Comparison of ENCODE assay signal across 36 mouse cellular contexts in the genomic region with DNA sequence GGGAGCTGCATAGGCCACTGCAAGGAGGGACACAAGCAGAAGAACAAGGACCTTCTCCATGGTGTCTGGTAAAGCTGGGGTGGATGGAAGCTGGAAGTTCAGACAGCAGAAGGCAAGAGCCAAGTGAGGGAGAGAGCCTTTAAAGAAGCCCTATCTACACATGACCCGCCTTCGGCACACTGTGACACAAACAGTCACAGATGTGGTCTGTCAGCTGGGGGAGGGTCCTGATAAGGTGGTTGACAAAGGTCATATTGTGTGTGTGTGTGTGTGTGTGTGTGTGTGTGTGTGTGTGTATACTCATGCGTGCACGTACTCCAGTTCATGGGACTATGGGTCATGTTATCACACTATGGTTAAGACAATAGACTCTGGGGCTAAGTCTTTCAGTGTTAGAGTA. TPM values are rescaled to one million over a fixed set of nuclear protein-coding genes. Genes with fewer than 3 reads are reported as not detected.
A peak's percentile ranks its signal among the peaks of the same experiment; 100 is the strongest.
DNase-seq lines count a peak whose midpoint lies in the region; ATAC-seq and TF ChIP-seq lines count a peak whose summit lies in the region.
"Had no signal": no experiment of that assay in that cellular context is flagged by ENCODE, and none has a peak within 500 bp of the region (broad histone marks: within the 10 kb centered on the region; RNA-seq: fewer than 3 reads in every experiment).

A gene (minus strand): TSS at position 169 of the 400 bp plus-strand sequence.

- H3K27me3 ChIP-seq in liver, embryonic 16.5 days (ENCODE audit: control insufficient read depth, insufficient read depth, low read depth, low read length): no peaks in the 10 kb centered on the region
- H3K27me3 ChIP-seq in liver, embryonic 12.5 days (replicated peaks): peaks cover 9% of the 10 kb centered on the region; the same call in 1 of the 2 replicates
- no peaks in the 10 kb centered on the region for H3K27me3 ChIP-seq in E14TG2a.4 (ENCODE audit: insufficient read depth, low read length)
- H3K27me3 ChIP-seq in intestine, embryonic 16.5 days (replicated peaks; ENCODE audit: control insufficient read depth, insufficient read depth, low read length): no peaks in the 10 kb centered on the region
- no peaks in the 10 kb centered on the region for H3K27me3 ChIP-seq in stomach, embryonic 14.5 days (ENCODE audit: control insufficient read depth, insufficient read depth, low read length)
- H3K27me3 ChIP-seq: embryonic facial prominence, embryonic 12.5 days; hindbrain, embryonic 12.5 days; kidney, embryonic 15.5 days; limb, embryonic 13.5 days; midbrain, embryonic 15.5 days; neural tube, embryonic 15.5 days; Patski had no signal

- no peak within 1 kb of the TSS for H3K4me3 ChIP-seq in liver, embryonic 16.5 days (ENCODE audit: low read depth, low read length)
- no peak within 1 kb of the TSS for H3K4me3 ChIP-seq in liver, embryonic 12.5 days
- H3K4me3 ChIP-seq in E14TG2a.4 (replicated peaks; ENCODE audit: low read length): 0 out of 2 replicates have a peak within 1 kb of the TSS, but pooled peaks have one; percentile 43
- no peak within 1 kb of the TSS for H3K4me3 ChIP-seq in intestine, embryonic 16.5 days (ENCODE audit: low read length)
- no peak within 1 kb of the TSS for H3K4me3 ChIP-seq in stomach, embryonic 14.5 days (ENCODE audit: low read depth, low read length)
- H3K4me3 ChIP-seq: embryonic facial prominence, embryonic 12.5 days; hindbrain, embryonic 12.5 days; kidney, embryonic 15.5 days; limb, embryonic 13.5 days; midbrain, embryonic 10.5 days; midbrain, embryonic 15.5 days; neural tube, embryonic 15.5 days had no signal

- no peak for TF ChIP-seq CTCF in E14TG2a.4 (conservative IDR thresholded peaks at IDR 0.05; ENCODE audit: low read length)

- H3K36me3 ChIP-seq in liver, embryonic 16.5 days (ENCODE audit: control insufficient read depth, insufficient read depth): no peaks in the 10 kb centered on the region
- no peaks in the 10 kb centered on the region for H3K36me3 ChIP-seq in liver, embryonic 12.5 days
- H3K36me3 ChIP-seq in E14TG2a.4 (ENCODE audit: insufficient read depth, low read length): no peaks in the 10 kb centered on the region
- H3K36me3 ChIP-seq in intestine, embryonic 16.5 days (ENCODE audit: control insufficient read depth, insufficient read depth, low read length): no peaks in the 10 kb centered on the region
- H3K36me3 ChIP-seq in stomach, embryonic 14.5 days (ENCODE audit: control insufficient read depth, insufficient read depth, low read length): no peaks in the 10 kb centered on the region
- H3K36me3 ChIP-seq: embryonic facial prominence, embryonic 12.5 days; hindbrain, embryonic 12.5 days; kidney, embryonic 15.5 days; limb, embryonic 13.5 days; midbrain, embryonic 10.5 days; midbrain, embryonic 15.5 days; neural tube, embryonic 15.5 days had no signal

- no peak within 1 kb of the TSS for H3K27ac ChIP-seq in liver, embryonic 16.5 days (ENCODE audit: low read length)
- H3K27ac ChIP-seq in liver, embryonic 12.5 days: no peak within 1 kb of the TSS
- peak within 1 kb of the TSS; percentile 31 for H3K27ac ChIP-seq in intestine, embryonic 16.5 days (ENCODE audit: low read length)
- peak within 1 kb of the TSS; percentile 39; the same call in 1 of the 2 replicates for H3K27ac ChIP-seq in stomach, embryonic 14.5 days (ENCODE audit: low read length)
- H3K27ac ChIP-seq: embryonic facial prominence, embryonic 12.5 days; hindbrain, embryonic 12.5 days; hindbrain, postnatal 0 days; kidney, embryonic 15.5 days; limb, embryonic 13.5 days; midbrain, embryonic 10.5 days; midbrain, embryonic 15.5 days; neural tube, embryonic 15.5 days had no signal

- no peak within 1 kb of the TSS for H3K4me2 ChIP-seq in liver, embryonic 16.5 days (ENCODE audit: low read depth, low read length)
- H3K4me2 ChIP-seq in liver, embryonic 12.5 days: no peak within 1 kb of the TSS
- no peak within 1 kb of the TSS for H3K4me2 ChIP-seq in intestine, embryonic 16.5 days (ENCODE audit: low read depth, low read length)
- H3K4me2 ChIP-seq in stomach, embryonic 14.5 days (replicated peaks; ENCODE audit: low read depth, low read length): no peak within 1 kb of the TSS
- H3K4me2 ChIP-seq: embryonic facial prominence, embryonic 12.5 days; heart, embryonic 11.5 days; hindbrain, embryonic 12.5 days; kidney, embryonic 15.5 days; limb, embryonic 13.5 days; liver, embryonic 11.5 days; midbrain, embryonic 15.5 days; neural tube, embryonic 15.5 days had no signal

- H3K9ac ChIP-seq in liver, embryonic 16.5 days (ENCODE audit: low read depth, low read length): no peak within 1 kb of the TSS
- no peak within 1 kb of the TSS for H3K9ac ChIP-seq in liver, embryonic 12.5 days
- no peak within 1 kb of the TSS for H3K9ac ChIP-seq in intestine, embryonic 16.5 days (ENCODE audit: low read depth, low read length)
- H3K9ac ChIP-seq in stomach, embryonic 14.5 days (replicated peaks; ENCODE audit: low read depth, low read length): no peak within 1 kb of the TSS
- H3K9ac ChIP-seq: embryonic facial prominence, embryonic 12.5 days; hindbrain, embryonic 12.5 days; kidney, embryonic 15.5 days; limb, embryonic 13.5 days; midbrain, embryonic 15.5 days; neural tube, embryonic 15.5 days had no signal

- H3K4me1 ChIP-seq in liver, embryonic 16.5 days (ENCODE audit: control insufficient read depth, low read depth, low read length): no peaks in the 10 kb centered on the region; the same call in none of the 2 replicates
- peaks cover 18% of the 10 kb centered on the region for H3K4me1 ChIP-seq in liver, embryonic 12.5 days
- H3K4me1 ChIP-seq in E14TG2a.4 (replicated peaks; ENCODE audit: low read depth, low read length): peaks cover 81% of the 10 kb centered on the region
- peaks cover 12% of the 10 kb centered on the region for H3K4me1 ChIP-seq in intestine, embryonic 16.5 days (ENCODE audit: control insufficient read depth, insufficient read depth, low read length)
- peaks cover 6% of the 10 kb centered on the region; the same call in 1 of the 2 replicates for H3K4me1 ChIP-seq in stomach, embryonic 14.5 days (ENCODE audit: control insufficient read depth, insufficient read depth, low read length)
- H3K4me1 ChIP-seq: midbrain, embryonic 15.5 days; neural tube, embryonic 15.5 days had no signal

- H3K9me3 ChIP-seq in liver, embryonic 16.5 days (replicated peaks; ENCODE audit: control insufficient read depth, low read length): no peaks in the 10 kb centered on the region
- H3K9me3 ChIP-seq in liver, embryonic 12.5 days (replicated peaks): no peaks in the 10 kb centered on the region
- no peaks in the 10 kb centered on the region for H3K9me3 ChIP-seq in E14TG2a.4 (ENCODE audit: low read length)
- H3K9me3 ChIP-seq in intestine, embryonic 16.5 days (ENCODE audit: control insufficient read depth, low read length): no peaks in the 10 kb centered on the region
- H3K9me3 ChIP-seq in stomach, embryonic 14.5 days (ENCODE audit: control insufficient read depth, low read depth, low read length): no peaks in the 10 kb centered on the region
- H3K9me3 ChIP-seq: embryonic facial prominence, embryonic 12.5 days; hindbrain, embryonic 12.5 days; kidney, embryonic 15.5 days; limb, embryonic 13.5 days; midbrain, embryonic 10.5 days; midbrain, embryonic 15.5 days; neural tube, embryonic 15.5 days had no signal

- ATAC-seq in liver, embryonic 16.5 days (ENCODE audit: low read depth): no peak
- ATAC-seq in liver, embryonic 12.5 days: no peak
- no peak; the same call in 1 of the 2 replicates for ATAC-seq in intestine, embryonic 16.5 days
- ATAC-seq in stomach, embryonic 14.5 days (ENCODE audit: insufficient number of reproducible peaks, insufficient read depth, low FRiP score, low read depth): peak; percentile 74
- ATAC-seq: forebrain, embryonic 14.5 days; hindbrain, postnatal 0 days; midbrain, embryonic 15.5 days; Patski had no signal

- intact Hi-C loops in left cerebral cortex, postnatal 25 days (cut with DNase I): no loop called here
- intact Hi-C loops in left cerebral cortex, postnatal 14 days (cut with DNase I): no loop called here

- 50% methylated on average over 4 of the region's 4 CpGs for WGBS in liver, embryonic 16.5 days (ENCODE audit: insufficient replicate concordance)
- WGBS in liver, embryonic 12.5 days (ENCODE audit: insufficient replicate concordance): 58% methylated on average over 4 of the region's 4 CpGs
- 61% methylated on average over 4 of the region's 4 CpGs for WGBS in intestine, embryonic 16.5 days
- 65% methylated on average over 4 of the region's 4 CpGs for WGBS in stomach, embryonic 14.5 days

- DNase-seq in left cerebral cortex, postnatal 25 days (ENCODE audit: low spot score in 2 of 2): no peak
- no peak for DNase-seq in thymus, postnatal 36 days
- no peak for DNase-seq in left cerebral cortex, postnatal 14 days (ENCODE audit: low spot score in 2 of 2)
- DNase-seq: adrenal gland, postnatal 14 days; cerebellum, adult 18-20 months; cerebellum, postnatal 36 days; gastrocnemius, postnatal 36 days; heart, adult 18-20 months; heart, postnatal 36 days; kidney, adult 18-20 months; kidney, postnatal 4 days; layer of hippocampus, postnatal 36 days; lung, postnatal 14 days; retina, postnatal 1 day; right cerebral cortex, postnatal 14 days; thymus, postnatal 14 days had no signal

RNA-seq across cellular contexts. Expression of the gene that starts here (rescaled TPM):
- 8.5 and 51.3 TPM in 2 replicates for polyA plus RNA-seq in liver, embryonic 16.5 days (2015; fragmentation: Nextera tagmentation; extraction: Ambion mirVana)
- polyA plus RNA-seq in liver, embryonic 12.5 days (2016; fragmentation: Nextera tagmentation; extraction: Ambion mirVana): 2.3 and 3.6 TPM in 2 replicates
- polyA plus RNA-seq in intestine, embryonic 16.5 days (2015; fragmentation: Nextera tagmentation; extraction: Ambion mirVana): 1,810 and 2,508 TPM in 2 replicates
- polyA plus RNA-seq in stomach, embryonic 14.5 days (2014; fragmentation: Nextera tagmentation; extraction: Ambion mirVana): 47.2 and 236 TPM in 2 replicates
- not detected for total RNA-seq in left cerebral cortex, postnatal 25 days (2021)
- total RNA-seq in left cerebral cortex, postnatal 14 days (2021): not detected
- total RNA-seq: adrenal gland, postnatal 14 days; gastrocnemius, adult 18-20 months; gastrocnemius, postnatal 36 days; heart, adult 18-20 months; heart, postnatal 36 days; hindbrain, postnatal 0 days; layer of hippocampus, postnatal 36 days; megakaryocyte progenitor cell, adult 5-6 weeks; MEL had no signal
- polyA plus RNA-seq: embryonic facial prominence, embryonic 12.5 days; forebrain, embryonic 14.5 days; heart, embryonic 11.5 days; hindbrain, embryonic 12.5 days; hindbrain, postnatal 0 days; midbrain, embryonic 10.5 days; neural tube, embryonic 15.5 days; Patski had no signal

Comparison
In these comparisons a context has a peak if more than half of its experiments do, and no peak if none do; other contexts are left out.
1. H3K27ac ChIP-seq: peak in intestine, embryonic 16.5 days (single experiment) and stomach, embryonic 14.5 days (single experiment); none in liver, embryonic 16.5 days (single experiment) and liver, embryonic 12.5 days (single experiment).